Mouse (Mus musculus): ENCODE data around the gene Clic4.

DNA sequence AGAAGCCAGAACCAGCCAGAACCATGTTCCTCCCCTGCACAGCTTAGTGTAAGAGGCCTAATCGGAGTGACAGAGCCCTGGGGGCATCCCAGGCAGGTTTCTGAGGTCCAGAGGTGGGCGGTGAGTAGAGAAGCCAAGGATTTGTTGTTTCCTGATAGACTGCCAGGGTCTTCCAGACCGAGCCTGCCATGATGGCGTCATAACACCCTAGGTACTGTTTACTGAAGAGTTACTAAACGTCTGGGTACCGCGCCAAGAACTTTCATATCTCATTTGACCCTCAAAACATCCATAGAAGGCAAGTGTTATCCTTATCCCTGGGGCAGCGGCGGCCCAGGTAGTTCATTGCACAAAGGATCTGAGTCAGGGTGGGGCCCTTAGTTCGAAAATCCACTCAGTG, 26.1 kb upstream of the Clic4 start:
- TF ChIP-seq TCF12 (IDR thresholded peaks at IDR 0.05; ENCODE audit: insufficient read depth, poor library complexity, severe bottlenecking) (no peak), POLR2A (IDR thresholded peaks at IDR 0.05; ENCODE audit: insufficient read length, low read depth) (no peak), E2F4 (IDR thresholded peaks at IDR 0.05; ENCODE audit: insufficient read depth) (no peak), CEBPB (IDR thresholded peaks at IDR 0.05; ENCODE audit: insufficient read depth, poor library complexity, severe bottlenecking) (no peak), POLR2AphosphoS2 (IDR thresholded peaks at IDR 0.05; ENCODE audit: insufficient read length, low read depth) (no peak), REST (IDR thresholded peaks at IDR 0.05; ENCODE audit: insufficient read depth, insufficient read length) (no peak), USF1 (IDR thresholded peaks at IDR 0.05; ENCODE audit: low read depth) (no peak), MAX (IDR thresholded peaks at IDR 0.05; ENCODE audit: low read depth) (no peak), TCF3 (IDR thresholded peaks at IDR 0.05; ENCODE audit: insufficient read length, low read depth) (no peak), SRF (IDR thresholded peaks at IDR 0.05; ENCODE audit: control insufficient read depth, insufficient read length, low read depth) (no peak)

All from myocyte (in vitro differentiated cells).